Mouse (Mus musculus): Measurements from ENCODE around the gene Zc3hav1l. TPM values are rescaled to one million over a fixed set of nuclear protein-coding genes. Genes with fewer than 3 reads are reported as not detected.

Zc3hav1l gene
- polyA plus RNA-seq, 1 experiment = 14.3 TPM

GRCm38 (mm10) chr6:38252766-38253735 lies 46.0 kb downstream of the Zc3hav1l start:
- H3K27ac ChIP-seq (ENCODE audit: insufficient read depth, low read length) = no peak overlapping the region
- TF ChIP-seq CTCF (IDR thresholded peaks at IDR 0.05; ENCODE audit: borderline replicate concordance, insufficient read depth, low read length) = no peak
- peak overlapping the region; percentile 64 for H3K4me3 ChIP-seq (ENCODE audit: insufficient read depth, low read length)
- H3K4me1 ChIP-seq (ENCODE audit: control insufficient read depth, insufficient read depth, low read length) = peaks cover 5% of the 10 kb centered on the region; the same call in 1 of the 2 replicates

- Histone ChIP-seq H3K27ac (ENCODE audit: insufficient read depth, low read length) (no peak overlapping the region), H3K4me3 (ENCODE audit: insufficient read depth, low read length) (no peak overlapping the region)
- TF ChIP-seq CTCF (IDR thresholded peaks at IDR 0.05; ENCODE audit: borderline replicate concordance, insufficient read depth, low read length) = no peak
- no peak for TF ChIP-seq POLR2A (IDR thresholded peaks at IDR 0.05; ENCODE audit: low read depth, low read length)
These were observed 46.9 kb downstream of the Zc3hav1l start for GRCm38 (mm10) chr6:38252139-38252538.

GRCm38 (mm10) chr6:38251464-38251863 lies 47.6 kb downstream of the Zc3hav1l start:
- Histone ChIP-seq H3K4me1 (ENCODE audit: control insufficient read depth, insufficient read depth, low read length) (peaks cover 5% of the 10 kb centered on the region; the same call in 1 of the 2 replicates), H3K27ac (ENCODE audit: insufficient read depth, low read length) (no peak overlapping the region), H3K4me3 (ENCODE audit: insufficient read depth, low read length) (no peak overlapping the region)
- TF ChIP-seq POLR2A (IDR thresholded peaks at IDR 0.05; ENCODE audit: low read depth, low read length) (no peak), CTCF (IDR thresholded peaks at IDR 0.05; ENCODE audit: borderline replicate concordance, insufficient read depth, low read length) (no peak)

More at GRCm38 (mm10) chr6:38252139-38252538, 46.9 kb downstream of the Zc3hav1l start:
- peaks cover 5% of the 10 kb centered on the region; the same call in 1 of the 2 replicates for H3K4me1 ChIP-seq (ENCODE audit: control insufficient read depth, insufficient read depth, low read length)

GRCm38 (mm10) chr6:38247362-38247761 lies 51.7 kb downstream of the Zc3hav1l start:
- Histone ChIP-seq H3K4me3 (ENCODE audit: insufficient read depth, low read length) (no peak overlapping the region), H3K27ac (ENCODE audit: insufficient read depth, low read length) (no peak overlapping the region), H3K4me1 (ENCODE audit: control insufficient read depth, insufficient read depth, low read length) (no peaks in the 10 kb centered on the region)
- TF ChIP-seq CTCF (IDR thresholded peaks at IDR 0.05; ENCODE audit: borderline replicate concordance, insufficient read depth, low read length) (no peak), POLR2A (IDR thresholded peaks at IDR 0.05; ENCODE audit: low read depth, low read length) (no peak)

GRCm38 (mm10) chr6:38244806-38245205 lies 54.3 kb downstream of the Zc3hav1l start:
- Histone ChIP-seq H3K4me1 (ENCODE audit: control insufficient read depth, insufficient read depth, low read length) (no peaks in the 10 kb centered on the region), H3K4me3 (ENCODE audit: insufficient read depth, low read length) (no peak overlapping the region), H3K27ac (ENCODE audit: insufficient read depth, low read length) (no peak overlapping the region)
- TF ChIP-seq CTCF (IDR thresholded peaks at IDR 0.05; ENCODE audit: borderline replicate concordance, insufficient read depth, low read length) = no peak
- TF ChIP-seq POLR2A (IDR thresholded peaks at IDR 0.05; ENCODE audit: low read depth, low read length) = no peak

- no peak overlapping the region for H3K27ac ChIP-seq (ENCODE audit: insufficient read depth, low read length)
- no peaks in the 10 kb centered on the region for H3K4me1 ChIP-seq (ENCODE audit: control insufficient read depth, insufficient read depth, low read length)
- no peak for TF ChIP-seq POLR2A (IDR thresholded peaks at IDR 0.05; ENCODE audit: low read depth, low read length)
- TF ChIP-seq CTCF (IDR thresholded peaks at IDR 0.05; ENCODE audit: borderline replicate concordance, insufficient read depth, low read length) = no peak
- H3K4me3 ChIP-seq (ENCODE audit: insufficient read depth, low read length) = no peak overlapping the region
These were observed 54.9 kb downstream of the Zc3hav1l start for GRCm38 (mm10) chr6:38244167-38244566.

GRCm38 (mm10) chr6:38242833-38243232 lies 56.2 kb downstream of the Zc3hav1l start:
- Histone ChIP-seq H3K27ac (ENCODE audit: insufficient read depth, low read length) (no peak overlapping the region), H3K4me1 (ENCODE audit: control insufficient read depth, insufficient read depth, low read length) (no peaks in the 10 kb centered on the region), H3K4me3 (ENCODE audit: insufficient read depth, low read length) (no peak overlapping the region)
- TF ChIP-seq CTCF (IDR thresholded peaks at IDR 0.05; ENCODE audit: borderline replicate concordance, insufficient read depth, low read length) (no peak), POLR2A (IDR thresholded peaks at IDR 0.05; ENCODE audit: low read depth, low read length) (no peak)

GRCm38 (mm10) chr6:38242295-38242830 lies 56.7 kb downstream of the Zc3hav1l start:
- H3K27ac ChIP-seq (ENCODE audit: insufficient read depth, low read length) = no peak overlapping the region
- H3K4me3 ChIP-seq (ENCODE audit: insufficient read depth, low read length) = no peak overlapping the region
- H3K4me1 ChIP-seq (ENCODE audit: control insufficient read depth, insufficient read depth, low read length) = no peaks in the 10 kb centered on the region
- TF ChIP-seq CTCF (IDR thresholded peaks at IDR 0.05; ENCODE audit: borderline replicate concordance, insufficient read depth, low read length) (no peak), POLR2A (IDR thresholded peaks at IDR 0.05; ENCODE audit: low read depth, low read length) (no peak)

- no peak for TF ChIP-seq POLR2A (IDR thresholded peaks at IDR 0.05; ENCODE audit: low read depth, low read length)
- no peak for TF ChIP-seq CTCF (IDR thresholded peaks at IDR 0.05; ENCODE audit: borderline replicate concordance, insufficient read depth, low read length)
- no peak overlapping the region for H3K4me3 ChIP-seq (ENCODE audit: insufficient read depth, low read length)
- no peak overlapping the region for H3K27ac ChIP-seq (ENCODE audit: insufficient read depth, low read length)
- no peaks in the 10 kb centered on the region for H3K4me1 ChIP-seq (ENCODE audit: control insufficient read depth, insufficient read depth, low read length)
These were observed 57.6 kb downstream of the Zc3hav1l start for GRCm38 (mm10) chr6:38241508-38241907.

- Histone ChIP-seq H3K4me3 (ENCODE audit: insufficient read depth, low read length) (no peak overlapping the region), H3K4me1 (ENCODE audit: control insufficient read depth, insufficient read depth, low read length) (no peaks in the 10 kb centered on the region), H3K27ac (ENCODE audit: insufficient read depth, low read length) (no peak overlapping the region)
- TF ChIP-seq CTCF (IDR thresholded peaks at IDR 0.05; ENCODE audit: borderline replicate concordance, insufficient read depth, low read length) (no peak), POLR2A (IDR thresholded peaks at IDR 0.05; ENCODE audit: low read depth, low read length) (no peak)
These were observed 58.4 kb downstream of the Zc3hav1l start for GRCm38 (mm10) chr6:38240618-38241017.
